Mouse (Mus musculus) liver, postnatal 0 days (tissue): ENCODE measurements at regions not wholly inside any gene's neighbourhood (a gene's known extent, or its start where the extent isn't known, plus 50 kb on each side); places are given as distances from the start of the nearest gene placed in this dataset.

Experiments
- ATAC-seq: fragments of 200-750 bp; cut with Nextera tagmentation; 2 replicates; pipeline ENCODE4 v1.8.0; 2017; ENCODE audit warnings: mild to moderate bottlenecking, moderate library complexity
- DNase-seq: peaks from one replicate; pipeline ENCODE4 v3.0.0-alpha.2; 2016
- H3K27ac ChIP-seq: fragments of 300-500 bp; sonication (generic); 2 replicates; pipeline ENCODE4 v1.5.1; 2014; ENCODE audit warnings: antibody characterized with exemption, moderate library complexity, mild to moderate bottlenecking, low read depth
- H3K27me3 ChIP-seq: fragments of 300-500 bp; sonication (generic); 2 replicates; pipeline ENCODE4 v1.6.1; 2014; ENCODE audit warnings: low read length, control low read depth, mixed read lengths; ENCODE audit not compliant: insufficient read depth
- H3K36me3 ChIP-seq: fragments of 300-500 bp; sonication (generic); replicated peaks from 2 replicates; pipeline ENCODE4 v1.6.1; 2014; ENCODE audit warnings: mild to moderate bottlenecking, control low read depth, low read length, moderate library complexity, mixed read lengths; ENCODE audit not compliant: insufficient read depth
- H3K4me1 ChIP-seq: fragments of 300-500 bp; sonication (generic); 2 replicates; pipeline ENCODE4 v1.6.1; 2014; ENCODE audit warnings: antibody characterized with exemption, mild to moderate bottlenecking, control low read depth; ENCODE audit not compliant: insufficient read depth
- H3K4me2 ChIP-seq: fragments of 300-500 bp; sonication (generic); 2 replicates; pipeline ENCODE4 v1.6.1; 2014; ENCODE audit warnings: low read depth, mild to moderate bottlenecking, low read length, moderate library complexity, mixed read lengths
- H3K4me3 ChIP-seq: fragments of 300-500 bp; sonication (generic); 2 replicates; pipeline ENCODE4 v1.5.1; 2014; ENCODE audit warnings: low read depth, low read length
- H3K9ac ChIP-seq: fragments of 300-500 bp; sonication (generic); replicated peaks from 2 replicates; pipeline ENCODE4 v1.6.1; 2014; ENCODE audit warnings: mild to moderate bottlenecking, moderate library complexity
- H3K9me3 ChIP-seq: fragments of 300-500 bp; sonication (generic); 2 replicates; pipeline ENCODE4 v1.6.1; 2016; ENCODE audit warnings: mild to moderate bottlenecking, control low read depth, low read length, mixed read lengths
- CTCF ChIP-seq: sonication (generic); IDR thresholded peaks from 2 replicates; pipeline ENCODE4 v1.5.1; 2016; ENCODE audit warnings: antibody characterized with exemption, low read depth
- EP300 ChIP-seq: IDR thresholded peaks from 2 replicates; pipeline ENCODE4 v1.6.1; 2016; ENCODE audit warnings: antibody characterized with exemption, low read depth, mild to moderate bottlenecking
- WGBS: fragments of 180-500 bp; shearing (Covaris S2); extraction: QIAGEN DNeasy Blood & Tissue Kit; methylation state at CpG from one replicate; pipeline ENCODE4 v1.1.7; 2014; ENCODE audit not compliant: insufficient replicate concordance; 5-methylcytosine and 5-hydroxymethylcytosine counted together

- Histone ChIP-seq H3K27me3 (no peaks in the 10 kb centered on the region), H3K9ac (no peak overlapping the region), H3K36me3 (no peaks in the 10 kb centered on the region), H3K9me3 (no peaks in the 10 kb centered on the region), H3K27ac (no peak overlapping the region), H3K4me2 (no peak overlapping the region), H3K4me1 (no peaks in the 10 kb centered on the region), H3K4me3 (no peak overlapping the region)
- ATAC-seq (no peak), DNase-seq (no peak)
- TF ChIP-seq EP300 (no peak), CTCF (no peak)
- WGBS = 72% methylated on average over 4 of the region's 4 CpGs
These were observed 179.8 kb upstream of the Arid2 start for GRCm38 (mm10) chr15:96107503-96107902.

DNA sequence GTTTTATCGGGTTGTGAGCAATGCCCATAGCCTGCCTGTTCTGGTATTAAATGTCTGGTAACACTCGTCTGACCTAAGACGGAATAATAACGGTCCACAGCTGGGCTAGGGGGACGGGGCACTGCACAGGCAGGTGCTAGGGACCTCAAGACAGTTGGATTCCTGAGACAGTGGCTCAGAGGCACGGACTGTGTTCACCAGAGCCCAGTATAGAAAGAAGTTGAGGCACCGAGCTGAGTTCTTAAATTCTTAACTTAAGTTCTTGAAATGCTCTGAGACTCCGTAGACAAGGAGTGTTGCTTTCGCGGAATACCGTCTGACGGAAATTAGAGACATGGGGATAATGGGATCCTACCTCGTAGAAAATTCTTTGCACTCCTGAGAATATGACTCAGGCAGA lies 174.2 kb upstream of the Arid2 start:
- no peak for DNase-seq
- 87% methylated on average over 13 of the region's 13 CpGs for WGBS
- H3K4me2 ChIP-seq = no peak overlapping the region
- no peak overlapping the region for H3K4me3 ChIP-seq
- H3K27ac ChIP-seq = no peak overlapping the region
- H3K36me3 ChIP-seq = no peaks in the 10 kb centered on the region
- ATAC-seq = no peak
- H3K9ac ChIP-seq = no peak overlapping the region
- TF ChIP-seq CTCF (no peak), EP300 (no peak)
- H3K4me1 ChIP-seq = no peaks in the 10 kb centered on the region
- H3K9me3 ChIP-seq = no peaks in the 10 kb centered on the region
- H3K27me3 ChIP-seq = no peaks in the 10 kb centered on the region

DNA sequence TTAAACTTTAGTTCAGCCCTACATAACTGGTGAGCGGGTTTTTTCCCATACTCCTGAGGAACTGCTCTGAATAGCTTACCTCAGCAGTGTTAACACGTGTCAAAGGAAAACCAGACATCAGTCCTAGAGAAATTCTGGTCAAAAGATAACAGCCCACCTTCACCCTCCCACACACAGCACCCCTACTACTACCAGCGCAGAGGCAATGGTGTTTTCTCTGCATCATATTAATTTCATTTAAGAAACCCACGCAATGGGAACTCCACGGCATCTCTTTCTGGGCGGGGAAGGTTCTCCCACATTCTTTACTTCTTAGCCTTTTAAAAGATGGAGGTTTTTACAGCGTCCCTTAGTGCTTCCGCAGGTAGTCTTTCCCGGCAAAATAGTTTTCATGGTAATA lies 172.7 kb upstream of the Arid2 start:
- TF ChIP-seq CTCF (no peak), EP300 (no peak)
- Histone ChIP-seq H3K36me3 (no peaks in the 10 kb centered on the region), H3K4me1 (no peaks in the 10 kb centered on the region), H3K27me3 (no peaks in the 10 kb centered on the region), H3K9me3 (no peaks in the 10 kb centered on the region), H3K27ac (no peak overlapping the region), H3K4me3 (no peak overlapping the region), H3K4me2 (no peak overlapping the region), H3K9ac (no peak overlapping the region)
- DNase-seq = no peak
- 62% methylated on average over 9 of the region's 9 CpGs for WGBS
- no peak for ATAC-seq

GRCm38 (mm10) chr15:96115196-96115595 lies 172.1 kb upstream of the Arid2 start:
- Histone ChIP-seq H3K27me3 (no peaks in the 10 kb centered on the region), H3K9me3 (no peaks in the 10 kb centered on the region), H3K27ac (no peak overlapping the region), H3K36me3 (no peaks in the 10 kb centered on the region), H3K4me2 (no peak overlapping the region), H3K4me1 (no peaks in the 10 kb centered on the region), H3K4me3 (no peak overlapping the region), H3K9ac (no peak overlapping the region)
- DNase-seq (no peak), ATAC-seq (no peak)
- WGBS = 48% methylated on average over 10 of the region's 10 CpGs
- TF ChIP-seq EP300 (no peak), CTCF (no peak)

DNA sequence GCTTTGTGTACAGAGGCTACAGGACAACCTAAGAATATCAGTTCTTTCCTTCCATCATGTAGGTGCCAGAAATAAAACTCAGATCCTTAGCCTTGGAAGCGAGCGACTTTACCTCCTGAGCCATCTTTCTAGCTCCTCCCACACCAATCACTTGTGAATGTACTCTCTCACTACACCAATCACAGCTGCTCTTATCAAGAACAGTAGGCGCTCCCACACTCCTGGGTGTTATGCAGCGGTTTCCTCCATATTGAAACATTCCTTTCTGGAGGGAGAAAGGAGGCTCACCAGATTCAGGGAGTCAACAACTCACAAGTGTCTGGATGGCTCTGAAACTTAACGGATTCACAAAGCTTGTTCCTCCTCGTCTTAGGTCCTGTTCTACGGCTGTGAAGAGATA lies 168.1 kb upstream of the Arid2 start:
- Histone ChIP-seq H3K4me1 (no peaks in the 10 kb centered on the region), H3K9ac (no peak overlapping the region), H3K9me3 (no peaks in the 10 kb centered on the region), H3K4me2 (no peak overlapping the region), H3K27me3 (no peaks in the 10 kb centered on the region), H3K27ac (no peak overlapping the region), H3K36me3 (no peaks in the 10 kb centered on the region), H3K4me3 (no peak overlapping the region)
- ATAC-seq (no peak), DNase-seq (no peak)
- TF ChIP-seq CTCF = no peak
- no peak for TF ChIP-seq EP300
- WGBS = 81% methylated on average over 7 of the region's 7 CpGs

- WGBS = 69% methylated on average over 6 of the region's 6 CpGs
- Histone ChIP-seq H3K4me2 (no peak overlapping the region), H3K36me3 (no peaks in the 10 kb centered on the region)
These were observed 162.9 kb upstream of the Arid2 start for GRCm38 (mm10) chr15:96124397-96124796.

DNA sequence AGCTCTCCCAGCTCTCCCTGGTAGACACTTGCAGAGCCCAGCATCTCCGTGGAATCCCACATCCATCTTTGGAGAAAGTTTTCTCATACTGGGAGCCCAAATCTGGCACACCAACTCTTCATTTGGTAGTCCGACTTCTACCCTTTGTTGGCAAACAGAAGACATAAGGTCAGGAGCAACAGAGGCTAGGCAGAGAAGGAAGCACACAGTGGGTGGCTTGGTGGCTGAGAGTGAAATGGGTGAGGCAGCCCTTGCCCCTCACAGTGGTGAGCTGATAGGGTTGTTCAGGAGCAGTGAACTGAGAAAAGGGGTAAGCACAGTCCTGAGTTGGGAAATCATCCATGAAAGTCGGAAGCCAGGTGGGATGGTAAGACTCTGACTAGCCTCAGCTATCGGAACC lies 157.6 kb upstream of the Arid2 start:
- Histone ChIP-seq H3K4me3 (no peak overlapping the region), H3K36me3 (no peaks in the 10 kb centered on the region), H3K9ac (no peak overlapping the region), H3K27ac (no peak overlapping the region), H3K4me1 (no peaks in the 10 kb centered on the region), H3K27me3 (no peaks in the 10 kb centered on the region), H3K9me3 (no peaks in the 10 kb centered on the region), H3K4me2 (no peak overlapping the region)
- DNase-seq (no peak), ATAC-seq (no peak)
- TF ChIP-seq EP300 = no peak
- TF ChIP-seq CTCF = no peak
- 77% methylated on average over 4 of the region's 4 CpGs for WGBS

More at GRCm38 (mm10) chr15:96124397-96124796, 162.9 kb upstream of the Arid2 start:
- Histone ChIP-seq H3K4me1 (no peaks in the 10 kb centered on the region), H3K9me3 (no peaks in the 10 kb centered on the region), H3K27me3 (no peaks in the 10 kb centered on the region), H3K4me3 (no peak overlapping the region), H3K27ac (no peak overlapping the region), H3K9ac (no peak overlapping the region)
- ATAC-seq = no peak
- DNase-seq = no peak
- TF ChIP-seq CTCF (no peak), EP300 (no peak)
